Mouse (Mus musculus): Measurements from ENCODE around the gene Adh6a. TPM values are rescaled to one million over a fixed set of nuclear protein-coding genes. Genes with fewer than 3 reads are reported as not detected.

Gene Adh6a
- polyA plus RNA-seq, 1 experiment = not detected

- H3K4me3 ChIP-seq (replicated peaks; ENCODE audit: insufficient read depth, low read depth, low read length) = no peak overlapping the region
- DNase-seq = no peak
- TF ChIP-seq POLR2A (IDR thresholded peaks at IDR 0.05; ENCODE audit: borderline replicate concordance, insufficient read depth, low read length) (no peak), CTCF (IDR thresholded peaks at IDR 0.05; ENCODE audit: borderline replicate concordance, insufficient read depth, low read depth, low read length) (no peak)
- no peak overlapping the region for H3K27ac ChIP-seq (ENCODE audit: insufficient read depth, low read length)
- no peaks in the 10 kb centered on the region for H3K27me3 ChIP-seq (ENCODE audit: control insufficient read depth, insufficient read depth, low read length)
- 94% methylated on average over 6 of the region's 6 CpGs for WGBS
- H3K4me1 ChIP-seq (ENCODE audit: control insufficient read depth, insufficient read depth, low read length) = no peaks in the 10 kb centered on the region; the same call in 1 of the 2 replicates
These were observed 9.2 kb upstream of the Adh6a start for GRCm38 (mm10) chr3:138303771-138304488.

GRCm38 (mm10) chr3:138304489-138304871, 8.6 kb upstream of the Adh6a start:
- Histone ChIP-seq H3K4me3 (replicated peaks; ENCODE audit: insufficient read depth, low read depth, low read length) (no peak overlapping the region), H3K27ac (ENCODE audit: insufficient read depth, low read length) (no peak overlapping the region), H3K27me3 (ENCODE audit: control insufficient read depth, insufficient read depth, low read length) (no peaks in the 10 kb centered on the region), H3K4me1 (ENCODE audit: control insufficient read depth, insufficient read depth, low read length) (no peaks in the 10 kb centered on the region; the same call in 1 of the 2 replicates)
- no peak for DNase-seq
- WGBS = 55% methylated on average over 4 of the region's 4 CpGs
- TF ChIP-seq POLR2A (IDR thresholded peaks at IDR 0.05; ENCODE audit: borderline replicate concordance, insufficient read depth, low read length) (no peak), CTCF (IDR thresholded peaks at IDR 0.05; ENCODE audit: borderline replicate concordance, insufficient read depth, low read depth, low read length) (no peak)

- TF ChIP-seq POLR2A (IDR thresholded peaks at IDR 0.05; ENCODE audit: borderline replicate concordance, insufficient read depth, low read length) (no peak), CTCF (IDR thresholded peaks at IDR 0.05; ENCODE audit: borderline replicate concordance, insufficient read depth, low read depth, low read length) (no peak)
- Histone ChIP-seq H3K4me1 (ENCODE audit: control insufficient read depth, insufficient read depth, low read length) (no peaks in the 10 kb centered on the region; the same call in 1 of the 2 replicates), H3K27me3 (ENCODE audit: control insufficient read depth, insufficient read depth, low read length) (no peaks in the 10 kb centered on the region), H3K4me3 (replicated peaks; ENCODE audit: insufficient read depth, low read depth, low read length) (no peak overlapping the region), H3K27ac (ENCODE audit: insufficient read depth, low read length) (no peak overlapping the region)
- no peak for DNase-seq
- WGBS = 46% methylated on average over 10 of the region's 10 CpGs
These were observed 7.4 kb upstream of the Adh6a start for GRCm38 (mm10) chr3:138305486-138306289.

GRCm38 (mm10) chr3:138306290-138306683, 6.8 kb upstream of the Adh6a start:
- H3K27ac ChIP-seq (ENCODE audit: insufficient read depth, low read length) = no peak overlapping the region
- no peaks in the 10 kb centered on the region; the same call in 1 of the 2 replicates for H3K4me1 ChIP-seq (ENCODE audit: control insufficient read depth, insufficient read depth, low read length)
- WGBS = 22% methylated on average over 8 of the region's 8 CpGs
- H3K27me3 ChIP-seq (ENCODE audit: control insufficient read depth, insufficient read depth, low read length) = no peaks in the 10 kb centered on the region
- no peak for TF ChIP-seq POLR2A (IDR thresholded peaks at IDR 0.05; ENCODE audit: borderline replicate concordance, insufficient read depth, low read length)
- no peak for TF ChIP-seq CTCF (IDR thresholded peaks at IDR 0.05; ENCODE audit: borderline replicate concordance, insufficient read depth, low read depth, low read length)
- no peak overlapping the region for H3K4me3 ChIP-seq (replicated peaks; ENCODE audit: insufficient read depth, low read depth, low read length)
- DNase-seq = no peak

- no peak for DNase-seq
- Histone ChIP-seq H3K4me3 (replicated peaks; ENCODE audit: insufficient read depth, low read depth, low read length) (no peak overlapping the region), H3K27ac (ENCODE audit: insufficient read depth, low read length) (no peak overlapping the region), H3K27me3 (ENCODE audit: control insufficient read depth, insufficient read depth, low read length) (no peaks in the 10 kb centered on the region), H3K4me1 (ENCODE audit: control insufficient read depth, insufficient read depth, low read length) (no peaks in the 10 kb centered on the region; the same call in 1 of the 2 replicates)
- no peak for TF ChIP-seq CTCF (IDR thresholded peaks at IDR 0.05; ENCODE audit: borderline replicate concordance, insufficient read depth, low read depth, low read length)
- TF ChIP-seq POLR2A (IDR thresholded peaks at IDR 0.05; ENCODE audit: borderline replicate concordance, insufficient read depth, low read length) = no peak
- 89% methylated on average over 8 of the region's 8 CpGs for WGBS
These were observed 3.2 kb upstream of the Adh6a start for GRCm38 (mm10) chr3:138309910-138310309.

GRCm38 (mm10) chr3:138311015-138311414, 2.1 kb upstream of the Adh6a start:
- TF ChIP-seq CTCF (IDR thresholded peaks at IDR 0.05; ENCODE audit: borderline replicate concordance, insufficient read depth, low read depth, low read length) (no peak), POLR2A (IDR thresholded peaks at IDR 0.05; ENCODE audit: borderline replicate concordance, insufficient read depth, low read length) (no peak)
- DNase-seq = no peak
- H3K4me3 ChIP-seq (replicated peaks; ENCODE audit: insufficient read depth, low read depth, low read length) = no peak overlapping the region
- no peaks in the 10 kb centered on the region; the same call in 1 of the 2 replicates for H3K4me1 ChIP-seq (ENCODE audit: control insufficient read depth, insufficient read depth, low read length)
- H3K27me3 ChIP-seq (ENCODE audit: control insufficient read depth, insufficient read depth, low read length) = no peaks in the 10 kb centered on the region
- WGBS = 84% methylated on average over 6 of the region's 6 CpGs
- H3K27ac ChIP-seq (ENCODE audit: insufficient read depth, low read length) = no peak overlapping the region

- no peaks in the 10 kb centered on the region for H3K4me1 ChIP-seq (ENCODE audit: control insufficient read depth, insufficient read depth, low read length)
- WGBS = 91% methylated on average over 2 of the region's 2 CpGs
- TF ChIP-seq CTCF (IDR thresholded peaks at IDR 0.05; ENCODE audit: borderline replicate concordance, insufficient read depth, low read depth, low read length) (no peak), POLR2A (IDR thresholded peaks at IDR 0.05; ENCODE audit: borderline replicate concordance, insufficient read depth, low read length) (no peak)
- H3K27ac ChIP-seq (ENCODE audit: insufficient read depth, low read length) = no peak overlapping the region
- no peak overlapping the region for H3K4me3 ChIP-seq (replicated peaks; ENCODE audit: insufficient read depth, low read depth, low read length)
- DNase-seq = no peak
- no peaks in the 10 kb centered on the region for H3K27me3 ChIP-seq (ENCODE audit: control insufficient read depth, insufficient read depth, low read length)
These were observed 3.9 kb downstream of the Adh6a start for GRCm38 (mm10) chr3:138316908-138317472.
